Mouse (Mus musculus): ENCODE measurements around the gene Nccrp1. TPM values are rescaled to one million over a fixed set of nuclear protein-coding genes. Genes with fewer than 3 reads are reported as not detected.
"Not testable (repeated sequence)": the region's sequence is repeated elsewhere in the genome, so short reads cannot be mapped to it uniquely, and the experiment has no call there.

The Nccrp1 gene
- total RNA-seq, 4 experiments from 2014 or later: 0.23 to 0.49 (median 0.39) TPM; not detected in 1

DNA sequence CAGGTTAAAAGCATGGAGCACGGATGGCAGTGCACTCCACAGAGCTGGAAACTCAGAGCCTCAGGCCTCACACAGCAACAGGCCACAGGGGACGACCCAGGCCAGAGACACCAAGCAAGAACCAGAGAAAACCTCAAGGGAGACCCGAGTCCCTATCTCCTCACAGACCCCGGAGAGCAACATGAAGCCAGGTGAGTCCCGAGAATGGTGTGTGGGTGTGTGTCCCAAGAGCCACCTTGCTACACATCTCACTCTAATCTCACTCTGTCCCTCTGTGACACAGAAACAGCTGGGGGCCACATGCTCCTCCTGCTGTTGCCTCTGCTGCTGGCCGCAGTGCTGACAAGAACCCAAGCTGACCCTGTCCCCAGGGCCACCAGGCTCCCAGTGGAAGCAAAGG is 24.5 kb downstream of the Nccrp1 start, which contains the start of gene Ifnl3:
Gene Ifnl3, plus strand, starts transcription at position 301 of the 400 bp plus-strand sequence.
- DNase-seq (ENCODE audit: low spot score in 2 of 2): not testable (repeated sequence)

DNA sequence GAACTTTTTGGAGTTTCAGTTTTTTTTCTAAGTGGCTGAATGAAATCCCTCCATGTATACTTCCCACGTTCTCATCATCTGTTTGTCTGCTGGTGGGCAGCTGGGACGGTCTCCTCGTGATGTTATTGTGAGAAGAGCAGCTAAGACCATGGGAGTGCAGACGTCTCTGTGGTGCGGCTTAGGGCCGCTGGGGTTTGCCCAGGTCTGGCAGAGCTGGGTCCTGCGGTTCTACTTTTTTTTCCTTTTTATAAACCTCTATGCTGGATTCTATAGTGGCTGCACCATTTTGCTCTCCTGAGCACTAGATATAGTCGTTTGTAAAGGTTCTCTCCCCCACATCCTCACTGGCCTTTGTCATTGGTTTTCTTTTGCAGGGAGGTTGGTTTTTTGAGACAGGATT is 35.6 kb downstream of the Nccrp1 start:
- no peak for DNase-seq (ENCODE audit: low spot score in 2 of 2)

DNA sequence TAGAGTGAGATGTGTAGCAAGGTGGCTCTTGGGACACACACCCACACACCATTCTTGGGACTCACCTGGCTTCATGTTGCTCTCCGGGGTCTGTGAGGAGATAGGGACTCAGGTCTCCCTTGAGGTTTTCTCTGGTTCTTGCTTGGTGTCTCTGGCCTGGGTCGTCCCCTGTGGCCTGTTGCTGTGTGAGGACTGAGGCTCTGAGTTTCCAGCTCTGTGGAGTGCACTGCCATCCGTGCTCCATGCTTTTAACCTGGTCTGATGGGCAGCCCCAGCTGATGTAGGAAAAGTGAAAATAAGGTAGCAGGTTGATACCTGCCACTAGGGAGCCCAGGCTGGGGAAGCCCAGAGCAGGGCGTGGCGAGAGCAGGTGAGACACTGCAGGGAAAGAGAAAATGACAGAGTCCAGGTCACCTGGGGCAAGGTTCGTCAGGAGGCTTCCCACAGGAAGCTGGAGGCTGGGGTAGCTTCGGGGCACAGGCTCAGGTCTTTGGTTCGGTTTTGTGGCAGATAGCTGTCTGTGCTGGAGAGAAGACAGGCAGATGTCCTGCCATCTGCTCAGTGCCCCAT is 36.6 kb downstream of the Nccrp1 start, which contains the start of gene Ifnl2:
Gene Ifnl2, minus strand, starts transcription at position 51 of the 570 bp plus-strand sequence.
- DNase-seq (ENCODE audit: low spot score in 2 of 2): not testable (repeated sequence)

DNA sequence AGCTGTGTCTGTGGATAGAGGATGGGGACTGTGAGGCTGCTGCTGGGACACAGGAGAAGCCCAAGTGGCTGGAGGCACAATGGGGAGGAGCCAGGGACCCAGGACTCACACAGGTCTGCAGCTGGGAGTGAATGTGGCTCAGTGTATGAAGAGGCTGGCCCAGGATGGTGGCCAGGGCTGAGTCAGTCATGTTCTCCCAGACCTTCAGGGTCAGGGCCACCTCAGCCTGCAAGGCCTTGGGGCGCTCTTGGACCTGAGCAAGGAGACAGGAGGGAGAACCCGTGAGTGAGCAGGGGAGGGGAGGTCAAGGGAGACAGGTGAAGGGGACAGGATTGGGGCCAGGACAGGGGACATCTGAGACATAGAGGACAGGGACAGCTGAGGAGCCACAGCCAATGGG is 37.9 kb downstream of the Nccrp1 start:
- not testable (repeated sequence) for DNase-seq (ENCODE audit: low spot score in 2 of 2)

DNA sequence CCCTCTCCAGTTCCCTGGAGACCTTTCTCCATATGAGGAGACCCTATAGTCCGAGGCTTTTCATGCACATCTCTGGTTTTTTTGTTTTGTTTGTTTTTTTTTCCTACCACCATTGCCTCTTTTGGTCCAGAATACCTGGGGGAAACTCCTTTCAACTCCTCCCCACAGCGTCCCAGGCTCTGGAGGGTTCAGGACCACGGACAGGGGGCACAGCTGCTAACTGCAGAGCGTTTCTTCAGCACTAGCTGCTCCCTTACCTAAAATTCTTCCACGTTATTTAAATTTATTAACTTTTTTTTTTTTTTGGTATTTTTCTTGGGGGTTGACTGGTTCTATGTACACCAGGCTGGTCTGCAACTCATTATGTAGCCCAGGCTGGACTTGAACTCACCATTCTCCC is 41.5 kb downstream of the Nccrp1 start:
- DNase-seq (ENCODE audit: low spot score in 2 of 2): no peak

DNA sequence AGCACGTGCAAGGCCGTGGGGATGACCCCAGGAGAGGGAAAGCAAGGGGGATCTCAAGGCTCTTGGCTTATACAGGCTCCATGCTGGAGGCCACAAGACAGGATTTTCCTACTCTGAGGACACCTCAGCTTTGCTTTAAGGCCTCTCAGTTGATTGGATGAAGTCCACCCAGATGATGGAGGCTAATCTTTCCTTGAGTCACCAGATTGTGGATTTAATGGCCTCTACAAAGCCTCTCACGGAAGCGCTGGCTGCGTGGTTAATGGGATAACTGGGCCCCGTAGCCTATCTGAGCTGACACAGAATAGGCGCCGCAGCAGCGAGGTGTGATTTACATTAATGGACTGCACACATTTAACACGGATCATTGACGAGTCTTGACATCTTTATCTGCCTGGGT is 51.6 kb downstream of the Nccrp1 start:
- no peak for DNase-seq (ENCODE audit: low spot score in 2 of 2)

Small RNA genes within 50 kb of the gene (microRNA-seq; reads per million reads assigned to microRNA genes)
- gene Mir7049: 0.88 to 2.3 reads per million in 2 experiments

Other genes with a start within 250 kb of the Nccrp1 start
- 1 to 10 TPM in 2 of 4 experiments, under 1 TPM in 2; 0.59 to 2.9 (median 0.95) TPM for gene Dll3, start 245.0 kb downstream of the Nccrp1 start, total RNA-seq (2022)
- 10 to 100 TPM; 34.8 to 39.2 (median 39.1) TPM for gene Timm50, start 235.2 kb downstream of the Nccrp1 start, total RNA-seq (2022)
- gene Supt5, start 208.5 kb downstream of the Nccrp1 start, total RNA-seq (2022): 100 to 1,000 TPM; 117 to 123 (median 121) TPM
- gene Rps16, start 196.6 kb downstream of the Nccrp1 start, total RNA-seq (2022): 100 to 1,000 TPM; 521 to 591 (median 572) TPM
- 1 to 10 TPM; 6.2 to 8.4 (median 8.0) TPM for gene Plekhg2, start 174.7 kb downstream of the Nccrp1 start, total RNA-seq (2022)
- gene Zfp36, start 167.0 kb downstream of the Nccrp1 start, total RNA-seq (2022): 1 to 10 TPM; 2.1 to 6.1 (median 3.6) TPM
- 10 to 100 TPM; 13.2 to 17.4 (median 16.3) TPM for gene Med29, start 154.5 kb downstream of the Nccrp1 start, total RNA-seq (2022)
- gene Paf1, start 154.3 kb downstream of the Nccrp1 start, total RNA-seq (2022): 10 to 100 TPM; 51.1 to 77.7 (median 63.9) TPM
- gene Gmfg, start 109.8 kb downstream of the Nccrp1 start, total RNA-seq (2022): 1 to 10 TPM in 2 of 4 experiments, under 1 TPM in 2; 0.38 to 5.7 (median 1.9) TPM
- gene Lrfn1, start 95.3 kb downstream of the Nccrp1 start, total RNA-seq (2022): 10 to 100 TPM; 77.6 to 83.2 (median 81.1) TPM
- gene Ifnl2, start 36.8 kb downstream of the Nccrp1 start, total RNA-seq (2022): not detected
- gene Ifnl3, start 24.4 kb downstream of the Nccrp1 start, total RNA-seq (2022): not detected
- not detected for gene Sycn, start 6.4 kb downstream of the Nccrp1 start, total RNA-seq (2022)
- gene Samd4b, start 50.9 kb upstream of the Nccrp1 start, total RNA-seq (2022): 10 to 100 TPM; 58.2 to 70.1 (median 61.7) TPM
- 1 to 10 TPM; 8.4 to 9.0 (median 8.5) TPM for gene Pak4, start 50.9 kb upstream of the Nccrp1 start, total RNA-seq (2022)
- gene Acp7, start 84.1 kb upstream of the Nccrp1 start, total RNA-seq (2022): 1 to 10 TPM; 1.5 to 2.8 (median 2.1) TPM
- gene Fbxo27, start 145.6 kb upstream of the Nccrp1 start, total RNA-seq (2022): 10 to 100 TPM; 18.3 to 20.9 (median 20.4) TPM
- 1 to 10 TPM; 1.8 to 4.3 (median 2.8) TPM for gene Fbxo17, start 169.6 kb upstream of the Nccrp1 start, total RNA-seq (2022)
- gene Mrps12, start 194.6 kb upstream of the Nccrp1 start, total RNA-seq (2022): 10 to 100 TPM; 54.2 to 65.8 (median 60.4) TPM
- 10 to 100 TPM; 11.5 to 15.7 (median 13.9) TPM for gene Sars2, start 194.7 kb upstream of the Nccrp1 start, total RNA-seq (2022)
- 1 to 10 TPM; 1.7 to 2.8 (median 2.4) TPM for gene Ccer2, start 208.9 kb upstream of the Nccrp1 start, total RNA-seq (2022)
- gene Sirt2, start 219.5 kb upstream of the Nccrp1 start, total RNA-seq (2022): 100 to 1,000 TPM; 132 to 145 (median 141) TPM
- 10 to 100 TPM; 32.2 to 34.7 (median 33.3) TPM for gene Nfkbib, start 220.3 kb upstream of the Nccrp1 start, total RNA-seq (2022)
- gene Rinl, start 241.7 kb upstream of the Nccrp1 start, total RNA-seq (2022): 1 to 10 TPM; 2.0 to 4.9 (median 4.1) TPM

Data from left cerebral cortex, adult 8-10 months (tissue).